20 mouse cellular contexts compared by ENCODE assay signal in the genomic region with DNA sequence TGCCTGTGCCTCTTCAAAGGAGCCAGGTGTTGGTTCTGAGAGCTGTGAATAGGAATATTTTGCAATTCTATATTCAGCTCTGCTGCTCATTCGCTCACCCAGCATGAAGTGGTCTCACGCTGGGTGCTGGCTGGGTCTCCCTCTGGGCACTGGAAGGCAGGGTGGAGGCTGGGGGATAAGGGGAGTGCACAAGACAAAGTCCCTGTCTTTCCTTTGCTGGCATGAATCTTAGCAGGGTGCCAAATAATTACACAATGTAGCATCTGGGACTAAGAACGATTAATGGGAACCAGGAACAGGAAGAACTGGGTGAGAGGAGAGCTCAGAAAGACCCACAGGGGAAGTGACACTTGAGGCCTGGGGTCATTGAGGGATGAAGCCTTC. TPM values are rescaled to one million over a fixed set of nuclear protein-coding genes. Genes with fewer than 3 reads are reported as not detected.
DNase-seq lines count a peak whose midpoint lies in the region; ATAC-seq lines count a peak whose summit lies in the region.
"Had no signal": no experiment of that assay in that cellular context is flagged by ENCODE, and none has a peak within 500 bp of the region (broad histone marks: within the 10 kb centered on the region; RNA-seq: fewer than 3 reads in every experiment).

No protein-coding gene starts in this region.

- peak overlapping the region; percentile 52 for H3K27ac ChIP-seq in macrophage
- H3K27ac ChIP-seq: stomach, postnatal 0 days had no signal

- peaks cover 22% of the 10 kb centered on the region for H3K36me3 ChIP-seq in macrophage (ENCODE audit: inconsistent target)

- no peak overlapping the region for H3K4me3 ChIP-seq in macrophage (ENCODE audit: inconsistent target)
- H3K4me3 ChIP-seq: heart, embryonic 10.5 days; kidney, embryonic 15.5 days; liver, embryonic 13.5 days had no signal

- ATAC-seq in cerebellum, adult (ENCODE audit: insufficient number of reproducible peaks, low FRiP score, low TSS enrichment) = no peak
- no peak for ATAC-seq in activated CD4-positive, CD25-positive, alpha-beta regulatory T cell, adult 4 months
- ATAC-seq: Patski had no signal

- DNase-seq in cerebellum, adult 9-10 months = peak; percentile 52
- DNase-seq in kidney, adult 9 months = peak; percentile 33
- no peak for DNase-seq in kidney, adult 11 months
- DNase-seq in adipocyte (ENCODE audit: low spot score) = peak; percentile 90
- DNase-seq in frontal cortex, postnatal 14 days (ENCODE audit: low spot score in 2 of 2) = no peak
- DNase-seq: liver, embryonic 13.5 days; lung, postnatal 14 days; right cerebral cortex, adult 18-20 months; thymus, postnatal 14 days had no signal

- 50% methylated on average over 3 of the region's 3 CpGs for WGBS in macrophage (ENCODE audit: missing documents)

- H3K79me2 ChIP-seq in macrophage (ENCODE audit: inconsistent target) = peaks cover 26% of the 10 kb centered on the region

RNA-seq across cellular contexts. Expression of gene Coro1b, which starts 1.4 kb away (rescaled TPM):
- 100 to 1,000 TPM; 114 to 682 (median 437) TPM for total RNA-seq in macrophage (2018; cell fraction: chromatin; rRNA removed)
- 100 to 1,000 TPM; 201 to 317 (median 267) TPM for total RNA-seq in macrophage (2018; cell fraction: cytosol; rRNA removed)
- 100 to 1,000 TPM; 129 to 367 (median 245) TPM for total RNA-seq in macrophage (2018; cell fraction: nucleus; rRNA removed)
- polyA plus RNA-seq in macrophage (2018) = 252 to 368 TPM (median 357 TPM) in 3 replicates
- 100 to 1,000 TPM; 212 to 255 TPM for polyA plus RNA-seq in activated CD4-positive, CD25-positive, alpha-beta regulatory T cell, adult 4 months (2017; shearing (Covaris generic))

RNA-seq across cellular contexts. Expression of gene Cabp4, which starts 3.2 kb away (rescaled TPM):
- under 1 TPM in 1 of 26 experiments, not detected in 25; 0.67 TPM for total RNA-seq in macrophage (2018; cell fraction: chromatin; rRNA removed)
- under 1 TPM in 9 of 26 experiments, not detected in 17; 0.07 to 0.19 (median 0.14) TPM for total RNA-seq in macrophage (2018; cell fraction: cytosol; rRNA removed)
- 1 to 10 TPM in 2 of 26 experiments, under 1 TPM in 8, not detected in 16; 0.22 to 1.3 (median 0.45) TPM for total RNA-seq in macrophage (2018; cell fraction: nucleus; rRNA removed)
- polyA plus RNA-seq in macrophage (2018) = not detected in 3 replicates
- polyA plus RNA-seq in activated CD4-positive, CD25-positive, alpha-beta regulatory T cell, adult 4 months (2017; shearing (Covaris generic)) = 1 to 10 TPM; 1.1 to 1.4 TPM
- total RNA-seq: hematopoietic stem cell, adult 5-6 weeks had no signal
- polyA plus RNA-seq: embryonic facial prominence, embryonic 11.5 days; heart, embryonic 10.5 days; stomach, postnatal 0 days had no signal

RNA-seq across cellular contexts. Expression of gene Ptprcap, which starts 6.4 kb away (rescaled TPM):
- total RNA-seq in macrophage (2018; cell fraction: chromatin; rRNA removed) = 10 to 100 TPM in 4 of 26 experiments, 1 to 10 TPM in 21, not detected in 1; 1.6 to 14.3 (median 6.8) TPM
- 10 to 100 TPM in 1 of 26 experiments, 1 to 10 TPM in 25; 1.7 to 15.8 (median 4.2) TPM for total RNA-seq in macrophage (2018; cell fraction: cytosol; rRNA removed)
- total RNA-seq in macrophage (2018; cell fraction: nucleus; rRNA removed) = 1 to 10 TPM in 23 of 26 experiments, not detected in 3; 1.2 to 8.8 (median 3.4) TPM
- 0.28 to 0.53 TPM (median 0.41 TPM) in 3 replicates for polyA plus RNA-seq in macrophage (2018)
- polyA plus RNA-seq in activated CD4-positive, CD25-positive, alpha-beta regulatory T cell, adult 4 months (2017; shearing (Covaris generic)) = 1,000 to 10,000 TPM; 1,013 to 1,027 TPM

RNA-seq across cellular contexts. Expression of gene Gpr152, which starts 7.4 kb away (rescaled TPM):
- under 1 TPM in 7 of 26 experiments, not detected in 19; 0.16 to 0.40 (median 0.21) TPM for total RNA-seq in macrophage (2018; cell fraction: chromatin; rRNA removed)
- not detected for total RNA-seq in macrophage (2018; cell fraction: cytosol; rRNA removed)
- under 1 TPM in 2 of 26 experiments, not detected in 24; 0.20 to 0.21 TPM for total RNA-seq in macrophage (2018; cell fraction: nucleus; rRNA removed)
- polyA plus RNA-seq in macrophage (2018) = not detected in 3 replicates
- polyA plus RNA-seq in activated CD4-positive, CD25-positive, alpha-beta regulatory T cell, adult 4 months (2017; shearing (Covaris generic)) = not detected
- total RNA-seq: hematopoietic stem cell, adult 5-6 weeks; left cerebral cortex, postnatal 14 days had no signal
- polyA plus RNA-seq: embryonic facial prominence, embryonic 11.5 days; heart, embryonic 10.5 days; kidney, embryonic 15.5 days; liver, embryonic 13.5 days; midbrain, embryonic 12.5 days; Patski; stomach, postnatal 0 days had no signal

RNA-seq across cellular contexts. Expression of gene Rps6kb2, which starts 16.1 kb away (rescaled TPM):
- total RNA-seq in macrophage (2018; cell fraction: chromatin; rRNA removed) = 100 to 1,000 TPM in 1 of 26 experiments, 10 to 100 TPM in 25; 26.9 to 105 (median 65.9) TPM
- total RNA-seq in macrophage (2018; cell fraction: cytosol; rRNA removed) = 10 to 100 TPM; 16.9 to 28.7 (median 23.1) TPM
- total RNA-seq in macrophage (2018; cell fraction: nucleus; rRNA removed) = 10 to 100 TPM; 23.8 to 76.7 (median 43.6) TPM
- 13.6 to 29.6 TPM (median 18.4 TPM) in 3 replicates for polyA plus RNA-seq in macrophage (2018)
- 10 to 100 TPM; 21.9 to 25.0 TPM for polyA plus RNA-seq in activated CD4-positive, CD25-positive, alpha-beta regulatory T cell, adult 4 months (2017; shearing (Covaris generic))

Comparison
In these comparisons a context has a peak if more than half of its experiments do, and no peak if none do; other contexts are left out.
1. DNase-seq: peak in cerebellum, adult 9-10 months (single experiment), kidney, adult 9 months (single experiment) and adipocyte (single experiment); none in kidney, adult 11 months (single experiment) and frontal cortex, postnatal 14 days (0 of 2).
2. RNA of gene Ptprcap, which starts 6.4 kb away (polyA plus RNA-seq): 1,013 to 1,027 TPM in activated CD4-positive, CD25-positive, alpha-beta regulatory T cell, adult 4 months; 0.28 to 0.53 TPM in macrophage; every median in the first group is over 100 times any median in the second.